Mouse (Mus musculus) cerebellum, adult 2 months (tissue): ENCODE measurements at regions not wholly inside any gene's neighbourhood (a gene's known extent, or its start where the extent isn't known, plus 50 kb on each side); places are given as distances from the start of the nearest gene placed in this dataset.

Source experiments
- CTCF ChIP-seq: fragments of 200-500 bp; IDR thresholded peaks from 2 replicates; pipeline ENCODE4 v1.5.1; 2011; ENCODE audit warnings: low read depth, mild to moderate bottlenecking, control low read depth, low read length, moderate library complexity, borderline replicate concordance; ENCODE audit not compliant: insufficient read depth
- POLR2A ChIP-seq: fragments of 200-500 bp; IDR thresholded peaks from 2 replicates; pipeline ENCODE4 v1.6.1; 2011; ENCODE audit warnings: low read length, control low read depth, borderline replicate concordance; ENCODE audit not compliant: insufficient read depth

GRCm38 (mm10) chr11:105523765-105524164 is 66.0 kb upstream of the Tanc2 start:
- TF ChIP-seq CTCF (no peak), POLR2A (no peak)
